Mouse (Mus musculus) bone marrow macrophage, adult 2 months (primary cell): ENCODE results near the gene Gas6. TPM values are rescaled to one million over a fixed set of nuclear protein-coding genes. Genes with fewer than 3 reads are reported as not detected.

ENCODE experiments used
- H3K27ac ChIP-seq: 2 replicates; pipeline ENCODE4 v1.5.1; 2012; ENCODE audit warnings: low read depth, low read length; ENCODE audit not compliant: insufficient read depth
- H3K4me1 ChIP-seq: 2 replicates; pipeline ENCODE4 v1.6.1; 2012; ENCODE audit warnings: low read length; ENCODE audit not compliant: control insufficient read depth, insufficient read depth
- H3K4me3 ChIP-seq: 2 replicates; pipeline ENCODE4 v1.5.1; 2012; ENCODE audit warnings: mild to moderate bottlenecking, low read length, moderate library complexity; ENCODE audit not compliant: insufficient read depth
- CTCF ChIP-seq: IDR thresholded peaks from 2 replicates; pipeline ENCODE4 v1.5.1; 2012; ENCODE audit warnings: low read depth, mild to moderate bottlenecking, low read length, moderate library complexity
- POLR2A ChIP-seq: IDR thresholded peaks from 2 replicates; pipeline ENCODE4 v1.6.1; 2012; ENCODE audit warnings: mild to moderate bottlenecking, low read depth, low read length, borderline replicate concordance
- polyA plus RNA-seq: library from polyadenylated mRNA; stranded (reverse); fragments of >200 nt; gene quantifications from 2 replicates; pipeline ENCODE4 v1.2.4, GENCODE M21; 2012; ENCODE audit not compliant: missing spikeins, insufficient read depth, insufficient read length

The Gas6 gene
- polyA plus RNA-seq = 299 and 319 TPM in 2 replicates

- Histone ChIP-seq H3K27ac (peak within 1 kb of the TSS; percentile 69), H3K4me3 (peak within 1 kb of the TSS; percentile 73), H3K4me1 (peaks cover 35% of the 10 kb centered on the region)
- TF ChIP-seq POLR2A = peak; percentile 72; the same call in 1 of the 2 replicates
- no peak for TF ChIP-seq CTCF
These were observed at the start of gene Gas6 for GRCm38 (mm10) chr8:13493858-13494631. Gene Gas6 (minus strand): TSS chr8:13494490.

GRCm38 (mm10) chr8:13541526-13541925, 47.2 kb upstream of the Gas6 start:
- no peak overlapping the region for H3K27ac ChIP-seq
- H3K4me3 ChIP-seq = no peak overlapping the region
- TF ChIP-seq POLR2A (no peak), CTCF (no peak)
- no peaks in the 10 kb centered on the region for H3K4me1 ChIP-seq

- H3K27ac ChIP-seq = no peak overlapping the region
- TF ChIP-seq POLR2A (no peak), CTCF (no peak)
- H3K4me3 ChIP-seq = no peak overlapping the region
- no peaks in the 10 kb centered on the region for H3K4me1 ChIP-seq
These were observed 45.8 kb upstream of the Gas6 start for GRCm38 (mm10) chr8:13540122-13540521.

GRCm38 (mm10) chr8:13538821-13539220, 44.5 kb upstream of the Gas6 start:
- no peaks in the 10 kb centered on the region for H3K4me1 ChIP-seq
- TF ChIP-seq CTCF (no peak), POLR2A (no peak)
- no peak overlapping the region for H3K4me3 ChIP-seq
- H3K27ac ChIP-seq = no peak overlapping the region

- Histone ChIP-seq H3K4me1 (no peaks in the 10 kb centered on the region; the same call in 1 of the 2 replicates), H3K27ac (no peak overlapping the region), H3K4me3 (no peak overlapping the region)
- no peak for TF ChIP-seq CTCF
- no peak for TF ChIP-seq POLR2A
These were observed 42.8 kb upstream of the Gas6 start for GRCm38 (mm10) chr8:13537102-13537501.

- H3K4me3 ChIP-seq = no peak overlapping the region
- peaks cover 24% of the 10 kb centered on the region for H3K4me1 ChIP-seq
- TF ChIP-seq POLR2A = no peak
- no peak for TF ChIP-seq CTCF
- H3K27ac ChIP-seq = no peak overlapping the region
These were observed 38.8 kb upstream of the Gas6 start for GRCm38 (mm10) chr8:13533123-13533522.

- H3K4me3 ChIP-seq = no peak overlapping the region
- H3K4me1 ChIP-seq = peaks cover 24% of the 10 kb centered on the region
- no peak for TF ChIP-seq POLR2A
- TF ChIP-seq CTCF = no peak
- H3K27ac ChIP-seq = peak overlapping the region; percentile 50; the same call in 1 of the 2 replicates
These were observed 37.4 kb upstream of the Gas6 start for GRCm38 (mm10) chr8:13531602-13532171.

- Histone ChIP-seq H3K4me1 (peaks cover 24% of the 10 kb centered on the region), H3K27ac (peak overlapping the region; percentile 62), H3K4me3 (no peak overlapping the region)
- TF ChIP-seq CTCF (no peak), POLR2A (no peak)
These were observed 36.7 kb upstream of the Gas6 start for GRCm38 (mm10) chr8:13530941-13531340.

- Histone ChIP-seq H3K27ac (peak overlapping the region; percentile 62), H3K4me1 (peaks cover 24% of the 10 kb centered on the region), H3K4me3 (no peak overlapping the region)
- TF ChIP-seq CTCF (no peak), POLR2A (no peak)
These were observed 36.1 kb upstream of the Gas6 start for GRCm38 (mm10) chr8:13530401-13530800.

GRCm38 (mm10) chr8:13529891-13530316, 35.6 kb upstream of the Gas6 start:
- Histone ChIP-seq H3K27ac (no peak overlapping the region), H3K4me1 (peaks cover 24% of the 10 kb centered on the region), H3K4me3 (no peak overlapping the region)
- no peak for TF ChIP-seq CTCF
